Mouse (Mus musculus) ES-E14 (cell line): ENCODE data around the gene Rdh16. TPM values are rescaled to one million over a fixed set of nuclear protein-coding genes. Genes with fewer than 3 reads are reported as not detected.
"Not testable (repeated sequence)": the region's sequence is repeated elsewhere in the genome, so short reads cannot be mapped to it uniquely, and the experiment has no call there.

Experiments used
- DNase-seq: peaks from one replicate; pipeline ENCODE4 v3.0.0-alpha.2; 2013; ENCODE audit warnings: low read depth, low spot score
- H3K27ac ChIP-seq: 2 replicates; pipeline ENCODE4 v1.5.1; 2012; ENCODE audit warnings: low read depth, mild to moderate bottlenecking, low read length, moderate library complexity, mixed read lengths; ENCODE audit not compliant: poor library complexity, insufficient read depth, severe bottlenecking
- H3K36me3 ChIP-seq: 2 replicates; pipeline ENCODE4 v1.6.1; 2012; ENCODE audit warnings: mild to moderate bottlenecking, low read length, moderate library complexity, mixed read lengths; ENCODE audit not compliant: control insufficient read depth, poor library complexity, insufficient read depth, severe bottlenecking
- H3K4me1 ChIP-seq, 2 experiments: fragments of 150-350 bp in 1 of 2; sonication (generic) in 1 of 2; 2 replicates each; pipeline ENCODE4 v1.6.1; 2012; ENCODE audit warnings: low read length in 2 of 2, mild to moderate bottlenecking in 1 of 2, mixed read lengths in 1 of 2; ENCODE audit not compliant: control insufficient read depth in 2 of 2, insufficient read depth in 2 of 2, poor library complexity in 1 of 2
- H3K4me3 ChIP-seq, 2 experiments: fragments of 150-350 bp in 1 of 2; sonication (generic) in 1 of 2; 2 replicates each; pipeline ENCODE4 v1.5.1; 2012; ENCODE audit warnings: low read length in 2 of 2, low read depth in 1 of 2, mild to moderate bottlenecking in 1 of 2, mixed read lengths in 1 of 2; ENCODE audit not compliant: insufficient read depth in 1 of 2, poor library complexity in 1 of 2, severe bottlenecking in 1 of 2
- H3K9ac ChIP-seq: 2 replicates; pipeline ENCODE4 v1.6.1; 2012; ENCODE audit warnings: low read depth, mild to moderate bottlenecking, low read length, mixed read lengths; ENCODE audit not compliant: poor library complexity, insufficient read depth, severe bottlenecking
- H3K9me3 ChIP-seq: fragments of 150-350 bp; sonication (generic); 2 replicates; pipeline ENCODE4 v1.6.1; 2012; ENCODE audit warnings: low read depth, mild to moderate bottlenecking, low read length; ENCODE audit not compliant: control insufficient read depth, insufficient read depth
- CHD2 ChIP-seq: IDR thresholded peaks from 2 replicates; pipeline ENCODE4 v1.6.1; 2014; ENCODE audit warnings: mild to moderate bottlenecking, low read depth, low read length, inconsistent platforms
- HCFC1 ChIP-seq: IDR thresholded peaks from 2 replicates; pipeline ENCODE4 v1.6.1; 2012; ENCODE audit warnings: low read length, inconsistent platforms, borderline replicate concordance; ENCODE audit not compliant: insufficient read depth
- MAFK ChIP-seq: IDR thresholded peaks from 2 replicates; pipeline ENCODE4 v1.6.1; 2014; ENCODE audit warnings: mild to moderate bottlenecking, low read depth, low read length, inconsistent platforms; ENCODE audit not compliant: insufficient read depth
- ZC3H11A ChIP-seq: IDR thresholded peaks from 2 replicates; pipeline ENCODE4 v1.6.1; 2012; ENCODE audit warnings: low read depth, mild to moderate bottlenecking, inconsistent platforms, low read length, borderline replicate concordance
- ZNF384 ChIP-seq: IDR thresholded peaks from 2 replicates; pipeline ENCODE4 v1.6.1; 2012; ENCODE audit warnings: low read depth, low read length, inconsistent platforms
- in situ Hi-C, 2 experiments: fragments of 600-800 bp; cut with MboI; formaldehyde crosslinking; loops; one replicate each; pipeline ENCODE4 v1.15.1; 2025; ENCODE audit warnings: low sequenced_read_pairs in 2 of 2, inconsistent platforms in 1 of 2; ENCODE audit not compliant: unreplicated experiment in 2 of 2
- total RNA-seq: library from RNA; depleted of rRNA; stranded (reverse); fragments of 300-350 nt; gene quantifications from 2 replicates; pipeline ENCODE4 v1.2.3, GENCODE M21; 2012

Rdh16 gene
- total RNA-seq, 1 experiment, result 0.09 TPM

DNA sequence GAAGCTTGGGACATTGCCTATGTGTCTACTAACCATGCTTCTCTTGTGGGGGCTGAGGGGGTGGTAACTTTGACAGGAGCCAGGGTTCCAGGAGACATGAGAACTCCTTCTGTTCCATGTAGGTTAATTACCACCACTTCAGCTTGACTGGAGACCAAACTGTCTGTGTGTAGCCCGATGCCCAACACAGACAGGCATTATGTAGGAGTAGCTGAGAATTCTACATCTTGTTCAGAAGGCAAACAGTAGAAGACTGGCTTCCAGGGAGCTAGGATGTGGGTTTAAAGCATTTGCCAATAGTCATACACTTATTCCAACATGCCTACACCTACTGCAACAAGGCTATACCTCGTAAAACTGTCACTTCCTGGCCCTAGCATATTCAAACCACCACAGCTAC lies 37.6 kb downstream of the Rdh16 start:
- Histone ChIP-seq H3K27ac (no peak overlapping the region), H3K36me3 (no peaks in the 10 kb centered on the region), H3K9me3 (no peaks in the 10 kb centered on the region), H3K9ac (no peak overlapping the region), H3K4me3 (no peak overlapping the region), H3K4me1 (no peaks in the 10 kb centered on the region)
- TF ChIP-seq ZC3H11A (no peak), HCFC1 (no peak), CHD2 (no peak), MAFK (no peak), ZNF384 (no peak)
- DNase-seq, result no peak
- in situ Hi-C loops, result no loop called here

DNA sequence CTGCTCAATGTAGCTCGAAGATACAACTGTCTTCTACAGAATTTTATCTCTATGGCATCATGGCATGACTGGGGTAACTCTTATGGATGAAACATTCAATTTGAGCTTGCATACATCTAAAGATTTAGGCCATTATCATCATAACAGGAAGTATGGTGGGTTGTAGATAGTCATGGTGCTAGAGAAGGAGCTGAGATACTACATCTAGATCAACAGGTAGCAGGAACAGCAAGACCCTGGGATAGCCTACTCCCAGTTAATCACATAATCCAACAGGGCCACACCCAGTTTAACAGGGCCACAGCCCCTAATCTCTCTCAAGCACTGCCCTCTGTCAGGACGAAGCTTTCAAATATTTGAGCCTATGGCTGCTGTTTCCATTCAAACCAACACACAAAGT lies 39.8 kb downstream of the Rdh16 start:
- Histone ChIP-seq H3K9me3 (no peaks in the 10 kb centered on the region), H3K27ac (no peak overlapping the region), H3K9ac (no peak overlapping the region), H3K4me1 (no peaks in the 10 kb centered on the region), H3K4me3 (no peak overlapping the region), H3K36me3 (no peaks in the 10 kb centered on the region)
- no peak for DNase-seq
- TF ChIP-seq CHD2 (no peak), MAFK (no peak), ZNF384 (no peak), HCFC1 (no peak), ZC3H11A (no peak)
- in situ Hi-C loops, result no loop called here

DNA sequence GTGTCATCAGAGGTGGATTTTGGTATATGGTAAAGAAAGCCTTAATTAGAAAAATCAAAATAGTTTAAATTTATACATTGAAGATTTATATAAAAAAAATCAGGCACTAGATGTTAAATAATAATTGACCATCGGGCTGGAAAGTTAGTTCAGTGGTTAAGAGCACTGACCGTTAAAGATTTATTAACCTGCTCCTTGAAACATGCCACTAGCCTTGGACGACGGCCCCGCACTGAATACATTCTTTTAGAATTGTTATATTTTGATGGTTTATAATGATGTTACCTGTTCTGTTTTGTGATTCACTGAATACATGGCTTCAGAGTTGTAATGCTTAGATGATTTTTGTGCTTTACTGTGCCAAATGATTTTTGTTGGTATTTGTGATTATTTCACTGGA lies 45.0 kb downstream of the Rdh16 start:
- H3K27ac ChIP-seq, H3K36me3 ChIP-seq, DNase-seq, H3K4me3 ChIP-seq, in situ Hi-C loops, H3K9me3 ChIP-seq, H3K9ac ChIP-seq, H3K4me1 ChIP-seq: not testable (repeated sequence)

DNA sequence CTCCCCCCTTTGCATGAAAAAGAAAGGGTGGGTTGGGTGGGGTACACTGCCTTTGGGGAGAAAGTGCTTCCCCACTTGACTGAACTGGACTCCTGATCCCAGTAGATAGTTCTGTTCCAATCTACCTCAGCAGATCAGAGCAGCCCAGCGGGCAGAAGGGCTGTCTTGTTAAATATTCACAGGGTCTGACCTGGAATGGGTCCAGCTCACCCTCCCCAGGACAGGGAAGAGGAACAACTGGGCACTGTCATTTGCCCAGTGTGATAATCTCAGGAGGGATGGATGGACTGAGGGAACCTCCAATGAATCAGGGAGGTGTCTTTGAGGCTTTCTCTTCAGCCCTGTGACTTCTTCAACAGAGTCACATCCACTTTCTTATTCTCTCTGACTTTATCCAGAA lies 47.1 kb downstream of the Rdh16 start:
- H3K27ac ChIP-seq, result no peak overlapping the region
- no peaks in the 10 kb centered on the region for H3K36me3 ChIP-seq
- no peaks in the 10 kb centered on the region for H3K9me3 ChIP-seq
- in situ Hi-C loops, result no loop called here
- no peak for TF ChIP-seq HCFC1
- no peak for TF ChIP-seq CHD2
- no peak for TF ChIP-seq MAFK
- no peak for TF ChIP-seq ZNF384
- TF ChIP-seq ZC3H11A, result no peak
- H3K4me1 ChIP-seq, result no peaks in the 10 kb centered on the region
- H3K4me3 ChIP-seq, result no peak overlapping the region
- H3K9ac ChIP-seq, result no peak overlapping the region
- DNase-seq, result no peak

DNA sequence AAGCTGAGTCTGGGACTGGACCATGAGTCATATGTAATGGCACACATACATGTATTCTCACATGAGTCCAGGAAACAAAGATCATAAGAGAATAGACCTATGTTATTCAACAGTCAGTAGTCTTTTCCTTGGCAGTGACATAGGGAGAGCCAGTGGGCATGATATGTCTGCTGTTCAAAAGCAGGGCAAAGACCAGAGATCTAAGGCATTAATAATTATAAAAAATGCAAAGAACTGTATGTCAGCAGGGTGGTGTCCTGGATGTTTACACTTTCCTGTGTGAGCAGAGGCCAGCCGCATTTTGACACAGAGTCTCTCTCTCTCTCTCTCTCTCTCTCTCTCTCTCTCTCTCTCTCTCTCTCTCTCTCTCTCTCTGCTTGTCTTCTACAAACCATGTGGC lies 48.7 kb downstream of the Rdh16 start, which contains the start of gene Rdh19:
TSS of gene Rdh19 (plus strand) at position 301 of the 400 bp plus-strand sequence.
- no peaks in the 10 kb centered on the region for H3K9me3 ChIP-seq
- H3K4me3 ChIP-seq, result no peak within 1 kb of the TSS
- H3K36me3 ChIP-seq, result no peaks in the 10 kb centered on the region
- in situ Hi-C loops, result no loop called here
- H3K27ac ChIP-seq, result no peak within 1 kb of the TSS
- TF ChIP-seq CHD2 (no peak), HCFC1 (no peak), ZC3H11A (no peak), MAFK (no peak), ZNF384 (no peak)
- no peak within 1 kb of the TSS for H3K9ac ChIP-seq
- no peak for DNase-seq
- H3K4me1 ChIP-seq, result no peaks in the 10 kb centered on the region
